Mouse (Mus musculus) intestine, embryonic 16.5 days (tissue): ENCODE measurements at regions not wholly inside any gene's neighbourhood (a gene's known extent, or its start where the extent isn't known, plus 50 kb on each side); places are given as distances from the start of the nearest gene placed in this dataset.

Experiments used
- ATAC-seq: fragments of 200-750 bp; cut with Nextera tagmentation; 2 replicates; pipeline ENCODE4 v1.8.0; 2017; ENCODE audit warnings: moderate TSS enrichment, moderate library complexity
- H3K27ac ChIP-seq: fragments of 300-500 bp; sonication (generic); 2 replicates; pipeline ENCODE4 v1.5.1; 2014; ENCODE audit warnings: mild to moderate bottlenecking, low read length
- H3K27me3 ChIP-seq: fragments of 300-500 bp; sonication (generic); replicated peaks from 2 replicates; pipeline ENCODE4 v1.6.1; 2014; ENCODE audit warnings: low read length, control low read depth, mixed read lengths; ENCODE audit not compliant: control insufficient read depth, insufficient read depth
- H3K36me3 ChIP-seq: fragments of 300-500 bp; sonication (generic); 2 replicates; pipeline ENCODE4 v1.6.1; 2014; ENCODE audit warnings: low read length, control low read depth; ENCODE audit not compliant: control insufficient read depth, insufficient read depth
- H3K4me1 ChIP-seq: fragments of 300-500 bp; sonication (generic); 2 replicates; pipeline ENCODE4 v1.6.1; 2014; ENCODE audit warnings: low read length, control low read depth, mixed read lengths; ENCODE audit not compliant: control insufficient read depth, insufficient read depth
- H3K4me2 ChIP-seq: fragments of 300-500 bp; sonication (generic); 2 replicates; pipeline ENCODE4 v1.6.1; 2014; ENCODE audit warnings: low read depth, low read length, control low read depth
- H3K4me3 ChIP-seq: fragments of 300-500 bp; sonication (generic); 2 replicates; pipeline ENCODE4 v1.5.1; 2014; ENCODE audit warnings: mild to moderate bottlenecking, low read length
- H3K9ac ChIP-seq: fragments of 300-500 bp; sonication (generic); 2 replicates; pipeline ENCODE4 v1.6.1; 2014; ENCODE audit warnings: low read depth, low read length
- H3K9me3 ChIP-seq: fragments of 300-500 bp; sonication (generic); 2 replicates; pipeline ENCODE4 v1.6.1; 2016; ENCODE audit warnings: low read length, control low read depth; ENCODE audit not compliant: control insufficient read depth
- WGBS: fragments of 180-500 bp; shearing (Covaris S2); extraction: QIAGEN DNeasy Blood & Tissue Kit; methylation state at CpG from one replicate; pipeline ENCODE4 v1.1.7; 2014; 5-methylcytosine and 5-hydroxymethylcytosine counted together

- ATAC-seq = no peak
- no peak overlapping the region for H3K9ac ChIP-seq
- H3K27ac ChIP-seq = no peak overlapping the region
- no peak overlapping the region for H3K4me2 ChIP-seq
- no peaks in the 10 kb centered on the region for H3K27me3 ChIP-seq
- WGBS = 68% methylated on average over 4 of the region's 4 CpGs
- H3K4me1 ChIP-seq = no peaks in the 10 kb centered on the region
- no peaks in the 10 kb centered on the region for H3K9me3 ChIP-seq
- H3K36me3 ChIP-seq = no peaks in the 10 kb centered on the region
- no peak overlapping the region for H3K4me3 ChIP-seq
Measured at GRCm38 (mm10) chr5:52964209-52964608, 73.7 kb upstream of the Slc34a2 start.

DNA sequence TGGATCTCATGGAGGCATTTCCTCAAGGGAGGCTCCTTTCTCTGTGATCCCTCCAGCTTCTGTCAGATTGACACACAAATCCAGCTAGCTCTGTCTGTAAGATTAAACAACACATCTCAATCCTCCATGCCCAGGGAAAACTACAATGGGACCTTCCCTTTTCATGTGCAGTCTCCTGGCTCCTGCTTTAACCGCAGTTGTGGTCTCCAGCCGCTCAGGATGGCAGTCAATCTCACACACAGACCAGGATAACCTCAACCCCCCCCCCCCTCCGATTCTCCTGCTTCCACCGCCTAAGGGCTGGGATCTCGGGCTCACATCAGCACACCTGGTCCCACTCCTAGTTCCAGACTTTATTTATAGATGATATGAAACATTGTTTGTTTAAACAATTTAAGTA is 66.1 kb upstream of the Slc34a2 start:
- Histone ChIP-seq H3K4me3 (no peak overlapping the region), H3K9ac (no peak overlapping the region), H3K9me3 (no peaks in the 10 kb centered on the region), H3K4me2 (no peak overlapping the region), H3K36me3 (no peaks in the 10 kb centered on the region), H3K27me3 (no peaks in the 10 kb centered on the region), H3K27ac (no peak overlapping the region), H3K4me1 (no peaks in the 10 kb centered on the region)
- WGBS = 43% methylated on average over 5 of the region's 5 CpGs
- ATAC-seq = no peak

GRCm38 (mm10) chr5:52973003-52973402 is 64.9 kb upstream of the Slc34a2 start:
- Histone ChIP-seq H3K36me3 (no peaks in the 10 kb centered on the region), H3K9me3 (no peaks in the 10 kb centered on the region), H3K4me3 (no peak overlapping the region), H3K4me2 (no peak overlapping the region), H3K4me1 (no peaks in the 10 kb centered on the region), H3K27ac (no peak overlapping the region), H3K9ac (no peak overlapping the region), H3K27me3 (no peaks in the 10 kb centered on the region)
- no peak for ATAC-seq
- 68% methylated on average over 2 of the region's 2 CpGs for WGBS

GRCm38 (mm10) chr5:52975557-52976088 is 62.3 kb upstream of the Slc34a2 start:
- ATAC-seq = peak; percentile 43
- no peaks in the 10 kb centered on the region for H3K9me3 ChIP-seq
- H3K36me3 ChIP-seq = no peaks in the 10 kb centered on the region
- no peak overlapping the region for H3K4me3 ChIP-seq
- H3K27ac ChIP-seq = no peak overlapping the region
- H3K4me2 ChIP-seq = no peak overlapping the region
- H3K9ac ChIP-seq = no peak overlapping the region
- no peaks in the 10 kb centered on the region for H3K27me3 ChIP-seq
- 64% methylated on average over 8 of the region's 8 CpGs for WGBS
- no peaks in the 10 kb centered on the region for H3K4me1 ChIP-seq

DNA sequence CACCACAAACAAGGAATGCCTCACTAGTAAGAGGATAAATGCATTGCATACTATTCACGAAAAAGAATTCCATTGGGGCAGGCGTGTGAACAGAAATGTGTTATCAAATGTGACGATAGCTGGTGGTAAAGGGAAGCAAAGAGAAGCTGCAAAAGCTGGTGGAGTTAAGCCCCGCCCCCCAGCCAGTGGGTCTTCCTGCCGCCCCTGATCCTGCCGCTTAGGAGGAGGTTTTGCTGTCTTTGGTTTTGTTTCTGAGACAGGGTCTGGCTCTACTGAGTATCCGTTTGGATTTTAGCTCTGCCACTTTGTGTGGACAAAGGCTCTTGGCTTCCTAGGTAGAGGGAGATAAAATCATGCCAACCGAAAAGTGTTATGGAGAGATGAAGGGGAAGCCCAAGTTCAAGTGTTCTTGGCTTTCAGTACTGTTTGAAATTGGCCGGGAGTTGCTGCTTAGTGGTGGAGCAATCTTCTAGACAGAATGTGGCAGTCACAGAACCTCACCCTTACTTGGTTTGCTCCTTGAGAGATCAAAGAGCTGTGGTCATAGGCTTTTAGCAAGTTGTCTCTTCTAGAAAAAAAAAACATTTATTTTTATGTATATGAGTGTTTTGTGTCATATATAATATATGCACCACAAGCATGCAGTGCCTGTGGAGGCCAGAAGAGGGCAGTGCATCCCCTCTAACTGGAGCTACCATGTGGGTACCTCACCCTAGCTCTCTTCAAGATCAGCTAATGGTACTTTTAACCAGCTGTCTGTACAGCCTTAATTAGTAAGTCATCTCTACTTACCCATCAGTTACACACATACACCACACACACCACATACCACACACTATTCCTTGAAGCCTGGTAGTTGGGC is 59.8 kb upstream of the Slc34a2 start:
- Histone ChIP-seq H3K9me3 (no peaks in the 10 kb centered on the region), H3K4me3 (no peak overlapping the region), H3K27ac (no peak overlapping the region), H3K36me3 (no peaks in the 10 kb centered on the region), H3K9ac (no peak overlapping the region), H3K4me1 (no peaks in the 10 kb centered on the region; the same call in 1 of the 2 replicates), H3K4me2 (no peak overlapping the region), H3K27me3 (no peaks in the 10 kb centered on the region)
- 80% methylated on average over 9 of the region's 9 CpGs for WGBS
- no peak for ATAC-seq

DNA sequence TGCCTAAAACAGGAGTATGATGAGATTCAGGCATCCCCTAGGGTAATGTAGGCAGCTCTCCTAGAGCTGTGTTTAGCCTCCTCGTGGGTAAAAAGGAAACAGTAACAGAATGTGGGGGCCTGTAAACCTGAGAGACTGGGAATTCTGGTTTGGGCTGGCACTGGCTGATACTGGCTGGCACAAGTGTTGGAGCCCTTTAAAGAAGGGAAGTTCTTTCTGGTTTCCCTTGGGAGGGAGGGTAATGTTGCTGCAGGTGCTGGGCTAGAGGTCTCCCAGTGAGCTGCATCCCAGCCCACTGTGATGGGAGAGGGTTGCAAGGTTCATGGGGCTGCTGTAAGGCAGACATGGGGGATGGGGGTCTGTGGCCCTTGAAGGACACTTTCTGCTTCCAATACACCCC is 58.4 kb upstream of the Slc34a2 start:
- ATAC-seq = no peak
- H3K4me1 ChIP-seq = peaks cover 2% of the 10 kb centered on the region; the same call in 1 of the 2 replicates
- no peaks in the 10 kb centered on the region for H3K27me3 ChIP-seq
- H3K4me3 ChIP-seq = no peak overlapping the region
- no peak overlapping the region for H3K27ac ChIP-seq
- H3K9ac ChIP-seq = no peak overlapping the region
- H3K36me3 ChIP-seq = no peaks in the 10 kb centered on the region
- H3K9me3 ChIP-seq = no peaks in the 10 kb centered on the region
- no peak overlapping the region for H3K4me2 ChIP-seq
- WGBS = 17% methylated on average over 1 of the region's 1 CpGs

- ATAC-seq = no peak
- Histone ChIP-seq H3K36me3 (no peaks in the 10 kb centered on the region), H3K4me1 (peaks cover 2% of the 10 kb centered on the region; the same call in 1 of the 2 replicates), H3K9me3 (no peaks in the 10 kb centered on the region), H3K4me3 (no peak overlapping the region), H3K27me3 (no peaks in the 10 kb centered on the region), H3K27ac (no peak overlapping the region), H3K9ac (no peak overlapping the region), H3K4me2 (no peak overlapping the region)
- WGBS = 82% methylated on average over 4 of the region's 4 CpGs
Measured at GRCm38 (mm10) chr5:52982056-52982455, 55.8 kb upstream of the Slc34a2 start.

- Histone ChIP-seq H3K4me2 (no peak overlapping the region), H3K4me1 (peaks cover 2% of the 10 kb centered on the region; the same call in 1 of the 2 replicates), H3K9me3 (no peaks in the 10 kb centered on the region), H3K27me3 (no peaks in the 10 kb centered on the region), H3K9ac (no peak overlapping the region), H3K36me3 (no peaks in the 10 kb centered on the region), H3K4me3 (no peak overlapping the region), H3K27ac (no peak overlapping the region)
- ATAC-seq = no peak
- 66% methylated on average over 4 of the region's 4 CpGs for WGBS
Measured at GRCm38 (mm10) chr5:52982741-52983140, 55.1 kb upstream of the Slc34a2 start.
